Mouse (Mus musculus): ENCODE data around the gene Lgals4. TPM values are rescaled to one million over a fixed set of nuclear protein-coding genes. Genes with fewer than 3 reads are reported as not detected.

Lgals4 gene
- total RNA-seq, 2 experiments from 2014 or later: 3.5 to 5.6 TPM

DNA sequence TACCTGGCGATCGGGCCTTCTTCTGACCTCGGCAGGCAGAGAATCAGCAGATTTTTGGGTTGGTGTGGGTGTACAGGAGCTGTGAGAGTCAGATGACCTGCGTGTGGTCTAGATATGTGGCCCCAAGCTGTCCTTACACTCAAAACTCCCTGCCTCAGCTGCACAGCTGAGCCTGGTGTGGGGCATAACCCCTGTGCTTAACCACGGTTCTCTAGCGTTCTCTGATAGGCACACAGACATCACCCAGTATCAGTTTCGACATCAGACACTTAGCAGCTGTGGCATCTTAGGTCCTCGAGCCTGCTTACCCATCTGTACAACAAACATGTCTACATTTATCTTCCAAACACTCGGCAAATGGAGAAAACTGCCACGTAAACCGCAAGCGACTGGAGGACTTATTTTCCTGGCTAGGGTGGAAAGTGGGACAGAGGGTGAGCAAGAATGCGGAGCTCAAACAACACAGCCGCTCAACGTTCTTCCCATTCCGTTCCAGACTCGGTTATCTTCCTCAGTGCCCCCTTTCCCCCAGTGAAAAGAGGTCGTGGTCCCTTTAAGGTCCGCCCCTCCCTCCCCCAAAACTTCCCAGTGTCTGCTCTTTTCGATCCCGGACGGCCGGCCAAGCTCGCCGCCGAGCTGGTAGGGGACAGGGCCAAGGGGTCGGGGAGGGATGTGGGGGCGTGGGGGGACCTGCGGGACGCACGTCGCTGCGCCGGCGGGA, 25.3 kb upstream of the Lgals4 start, which contains the start of gene Hnrnpl:
Gene Hnrnpl, plus strand, starts transcription at position 321 of the 721 bp plus-strand sequence.
- DNase-seq (ENCODE audit: low spot score in 2 of 2): no peak

DNA sequence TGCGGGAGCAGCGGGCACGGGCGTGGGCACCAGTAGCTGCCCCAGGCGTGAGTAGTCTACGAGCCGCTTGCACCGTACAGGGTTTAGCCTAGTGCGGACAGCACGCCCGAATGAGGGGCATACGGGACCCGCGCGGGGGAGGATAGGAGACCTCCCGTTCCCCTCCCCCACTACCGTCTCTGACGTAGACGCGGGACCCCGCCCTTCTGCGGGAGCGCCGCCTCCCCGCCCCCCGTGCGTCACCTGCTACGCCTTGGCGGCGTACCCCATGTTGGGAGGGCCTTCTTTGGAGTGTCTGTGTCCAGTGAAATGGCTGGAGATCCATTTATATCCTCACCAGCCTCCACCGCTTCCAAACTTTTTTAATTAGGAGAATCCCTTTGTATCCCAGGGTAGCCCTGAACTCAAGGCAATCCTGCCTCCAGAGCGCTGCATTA, 24.7 kb upstream of the Lgals4 start:
- DNase-seq (ENCODE audit: low spot score in 2 of 2): peak; percentile 93 to 96

GRCm38 (mm10) chr7:28809401-28810089, 24.1 kb upstream of the Lgals4 start:
- DNase-seq (ENCODE audit: low spot score in 2 of 2): peak in 1 of 2 experiments; percentile 49

DNA sequence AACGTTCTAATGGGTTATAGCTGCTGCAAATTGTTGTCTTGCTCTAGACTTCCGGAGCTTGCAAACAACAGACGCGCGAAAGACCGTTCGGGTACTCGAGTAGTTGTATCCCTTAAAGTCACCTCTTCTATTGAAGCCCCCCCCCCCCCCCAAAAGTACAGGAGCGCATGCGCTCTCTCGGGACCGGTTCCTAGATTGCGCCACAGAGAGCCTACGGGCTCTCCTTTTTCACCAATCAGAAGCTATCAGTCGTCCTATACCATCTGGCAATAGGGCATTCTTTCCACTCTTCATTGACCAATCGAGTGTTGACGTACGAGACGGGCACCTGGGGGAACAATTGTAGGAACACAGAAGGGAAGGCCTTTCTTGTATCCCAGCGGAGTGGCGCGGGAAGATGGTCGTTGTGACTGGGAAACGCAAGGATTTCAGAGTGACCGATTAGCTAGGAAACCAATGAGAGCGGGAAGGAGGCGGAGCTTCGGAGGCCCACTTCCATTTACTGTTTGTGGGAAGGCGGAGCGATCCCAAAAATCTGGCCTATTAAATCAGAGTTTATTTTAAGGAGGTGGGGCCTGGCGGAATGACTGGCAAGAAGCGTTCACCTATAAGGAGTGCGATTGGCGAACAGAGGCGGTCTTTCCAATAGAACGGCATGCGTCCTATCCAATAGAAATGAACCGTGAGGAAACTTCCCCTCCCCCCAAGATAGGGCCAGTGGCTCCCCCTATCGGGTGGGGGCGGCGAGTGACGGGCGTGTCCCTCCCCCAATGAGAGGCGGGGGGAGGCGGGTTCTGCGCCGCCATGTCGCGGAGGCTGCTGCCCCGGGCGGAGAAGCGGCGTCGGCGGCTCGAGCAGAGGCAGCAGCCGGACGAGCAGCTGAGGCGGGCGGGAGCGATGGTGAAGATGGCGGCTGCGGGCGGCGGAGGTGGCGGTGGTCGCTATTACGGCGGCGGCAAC, 23.3 kb upstream of the Lgals4 start:
- DNase-seq (ENCODE audit: low spot score in 2 of 2): peak; percentile 98 to 100

- DNase-seq (ENCODE audit: low spot score in 2 of 2): peak; percentile 85 to 93
These were observed 22.4 kb upstream of the Lgals4 start for GRCm38 (mm10) chr7:28811228-28811627.

DNA sequence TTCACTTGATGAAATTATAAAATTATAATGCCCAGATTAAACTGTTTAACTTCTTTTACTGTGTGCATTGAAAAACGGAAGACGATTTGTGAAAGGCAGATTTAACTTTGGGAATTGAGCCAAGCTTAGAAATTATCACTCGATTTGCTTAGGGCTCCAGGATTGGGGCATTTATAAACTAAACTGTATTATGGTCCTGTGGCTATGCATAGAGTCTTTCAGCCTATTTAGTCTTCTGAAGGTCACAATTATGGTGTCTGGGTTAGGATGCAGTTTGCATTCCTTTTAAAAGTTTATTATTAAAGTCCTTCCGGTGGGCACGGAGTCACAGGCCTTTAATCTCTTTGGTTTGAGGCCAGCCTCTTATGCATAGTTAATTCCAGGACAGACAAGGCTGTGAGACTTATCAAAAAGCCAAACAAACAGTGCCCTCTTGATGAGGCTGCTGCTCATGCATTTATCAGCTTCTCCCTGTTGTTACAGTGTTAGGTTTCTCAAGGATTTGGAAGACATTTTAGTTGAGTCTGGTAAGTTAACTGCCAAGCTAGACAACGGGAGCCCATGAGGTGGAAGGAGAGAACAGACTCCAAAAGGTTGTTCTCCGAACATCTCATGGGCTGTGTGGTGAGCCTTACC, 21.9 kb upstream of the Lgals4 start:
- DNase-seq (ENCODE audit: low spot score in 2 of 2): no peak

GRCm38 (mm10) chr7:28812436-28812835, 21.2 kb upstream of the Lgals4 start:
- no peak for DNase-seq (ENCODE audit: low spot score in 2 of 2)

- no peak for DNase-seq (ENCODE audit: low spot score in 2 of 2)
These were observed 20.7 kb upstream of the Lgals4 start for GRCm38 (mm10) chr7:28812949-28813348.

DNA sequence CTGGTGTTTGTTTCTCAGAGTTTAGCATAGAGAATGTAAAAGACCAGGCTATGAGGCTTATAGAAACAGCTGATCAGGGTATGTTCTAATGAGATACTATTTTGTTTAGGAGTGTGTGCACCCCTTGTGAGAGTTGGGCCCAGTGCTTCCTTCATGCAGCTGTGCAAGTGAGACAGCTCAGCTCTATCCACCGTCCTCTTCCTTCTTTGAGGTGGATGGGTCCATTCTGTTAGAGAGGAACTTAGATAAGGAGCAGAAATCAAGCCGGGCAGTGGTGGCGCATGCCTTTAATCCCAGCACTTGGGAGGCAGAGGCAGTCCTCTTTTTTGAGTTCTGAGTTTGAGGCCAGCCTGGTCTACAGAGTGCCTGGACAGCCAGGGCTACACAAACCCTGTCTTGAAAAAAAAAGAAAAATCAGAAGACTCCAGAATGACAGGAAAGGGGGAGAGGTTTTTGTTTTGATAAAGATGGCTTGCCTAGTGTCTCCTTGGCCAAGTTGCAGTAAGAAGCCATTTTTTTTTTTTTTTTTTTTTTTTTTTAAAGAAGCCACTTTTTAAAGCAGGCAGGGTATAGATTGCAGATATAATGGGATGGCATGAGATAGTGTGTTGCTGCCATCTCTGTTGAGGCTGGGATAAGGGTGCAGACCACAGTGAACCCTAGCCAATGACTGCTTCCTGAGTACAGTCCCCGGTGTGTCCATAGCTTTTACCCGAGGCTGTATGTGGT, 19.2 kb upstream of the Lgals4 start:
- DNase-seq (ENCODE audit: low spot score in 2 of 2): no peak

GRCm38 (mm10) chr7:28815230-28815629, 18.4 kb upstream of the Lgals4 start:
- no peak for DNase-seq (ENCODE audit: low spot score in 2 of 2)

GRCm38 (mm10) chr7:28816201-28816600, 17.5 kb upstream of the Lgals4 start:
- DNase-seq (ENCODE audit: low spot score in 2 of 2): no peak

DNA sequence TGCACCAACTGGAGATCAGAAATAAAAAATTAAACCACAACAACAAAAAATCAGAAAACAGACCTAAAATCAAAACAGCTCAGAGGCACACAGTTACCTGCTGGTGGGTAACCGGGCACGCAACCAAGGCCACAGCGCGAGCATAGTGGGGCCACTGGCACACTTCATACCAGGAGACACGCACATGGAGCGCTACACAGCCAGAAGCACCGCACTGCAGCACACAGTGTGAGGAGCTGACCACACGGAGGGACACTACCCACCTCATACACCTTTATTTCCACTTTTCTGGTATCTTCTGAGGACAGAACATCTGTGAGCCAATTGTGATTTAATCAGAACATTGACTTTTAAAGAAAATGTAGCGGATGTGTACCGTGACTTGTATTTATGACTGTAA, 16.7 kb upstream of the Lgals4 start:
- no peak for DNase-seq (ENCODE audit: low spot score in 2 of 2)

DNA sequence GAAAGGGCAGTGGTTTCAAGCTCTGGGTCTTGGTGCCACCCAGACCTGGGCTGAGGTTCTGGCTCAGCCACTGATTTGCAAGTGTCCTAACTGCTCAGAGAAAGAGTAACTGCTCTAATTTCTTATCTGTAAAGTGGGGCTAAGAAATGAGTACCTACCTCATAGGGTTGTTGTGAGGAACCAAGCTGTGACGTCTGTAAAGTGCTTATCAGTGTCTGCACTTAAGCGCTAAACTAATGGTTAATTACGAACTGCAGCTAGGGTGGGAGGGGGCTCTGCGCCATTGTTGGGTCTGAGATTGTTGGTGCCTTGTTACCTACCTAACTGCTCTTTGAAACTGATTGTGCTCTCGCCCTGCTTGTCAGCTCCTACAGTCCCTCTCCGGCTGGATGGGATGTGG, 16.1 kb upstream of the Lgals4 start:
- no peak for DNase-seq (ENCODE audit: low spot score in 2 of 2)

GRCm38 (mm10) chr7:28817957-28818356, 15.7 kb upstream of the Lgals4 start:
- no peak for DNase-seq (ENCODE audit: low spot score in 2 of 2)

DNA sequence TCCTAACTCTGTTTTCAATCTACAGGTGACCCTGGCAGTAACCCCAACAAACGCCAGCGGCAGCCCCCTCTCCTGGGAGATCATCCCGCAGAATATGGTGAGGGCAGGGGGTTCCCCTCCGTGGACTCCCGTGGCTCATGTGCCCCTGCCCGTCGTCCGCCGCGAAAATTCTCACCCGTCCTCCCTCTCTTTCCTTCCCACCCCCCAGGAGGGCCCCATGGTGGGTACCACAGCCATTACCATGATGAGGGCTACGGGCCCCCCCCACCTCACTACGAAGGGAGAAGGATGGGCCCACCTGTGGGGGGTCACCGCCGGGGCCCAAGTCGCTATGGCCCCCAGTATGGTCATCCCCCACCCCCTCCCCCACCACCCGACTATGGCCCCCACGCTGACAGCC, 15.2 kb upstream of the Lgals4 start:
- no peak for DNase-seq (ENCODE audit: low spot score in 2 of 2)

DNA sequence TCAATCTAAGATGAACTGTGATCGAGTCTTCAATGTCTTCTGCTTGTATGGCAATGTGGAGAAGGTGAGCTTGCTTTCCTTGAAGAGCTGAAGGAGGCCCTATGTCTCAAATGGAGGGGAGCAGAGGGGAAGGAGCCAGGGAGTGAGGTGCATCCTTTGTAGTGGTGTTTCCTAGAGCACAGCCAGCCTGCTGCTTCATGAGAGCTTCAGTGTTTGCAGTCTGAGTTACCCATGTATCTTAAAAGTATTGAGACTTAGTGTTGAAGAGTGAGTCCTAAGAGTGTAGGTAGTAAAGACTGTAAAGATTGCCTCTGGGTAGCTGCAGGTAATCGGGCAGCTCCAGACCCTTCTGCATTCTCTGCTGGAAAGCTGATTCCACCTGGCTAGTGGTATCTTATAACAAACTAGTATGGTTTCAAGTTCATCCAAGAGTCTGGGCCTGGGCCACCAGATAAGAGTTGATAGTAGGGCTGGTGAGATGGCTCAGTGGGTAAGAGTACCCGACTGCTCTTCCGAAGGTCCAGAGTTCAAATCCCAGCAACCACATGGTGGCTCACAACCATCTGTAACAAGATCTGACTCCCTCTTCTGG, 14.7 kb upstream of the Lgals4 start:
- no peak for DNase-seq (ENCODE audit: low spot score in 2 of 2)

- no peak for DNase-seq (ENCODE audit: low spot score in 2 of 2)
These were observed 14.1 kb upstream of the Lgals4 start for GRCm38 (mm10) chr7:28819571-28819970.

- no peak for DNase-seq (ENCODE audit: low spot score in 2 of 2)
These were observed 13.0 kb upstream of the Lgals4 start for GRCm38 (mm10) chr7:28820358-28821260.

All from layer of hippocampus, adult 18-20 months (tissue).